Mouse (Mus musculus) heart, adult 2 months (tissue): ENCODE results near the gene Oard1. TPM values are rescaled to one million over a fixed set of nuclear protein-coding genes. Genes with fewer than 3 reads are reported as not detected.
A peak's percentile ranks its signal among the peaks of the same experiment; 100 is the strongest.

Experiments
- DNase-seq, 2 experiments: peaks; one replicate each; pipeline ENCODE4 v3.0.0; 2021
- H3K27ac ChIP-seq: fragments of 200-600 bp; 2 replicates; pipeline ENCODE4 v1.8.1; 2022
- H3K27me3 ChIP-seq: fragments of 200-500 bp; 2 replicates; pipeline ENCODE4 v1.6.1; 2012; ENCODE audit warnings: mild to moderate bottlenecking, low read length, inconsistent platforms, mixed read lengths; ENCODE audit not compliant: control insufficient read depth, insufficient read depth
- H3K36me3 ChIP-seq: fragments of 200-500 bp; 2 replicates; pipeline ENCODE4 v1.6.1; 2012; ENCODE audit warnings: low read length, inconsistent platforms; ENCODE audit not compliant: control insufficient read depth, insufficient read depth
- H3K4me1 ChIP-seq: fragments of 200-500 bp; 2 replicates; pipeline ENCODE4 v1.6.1; 2011; ENCODE audit warnings: low read length; ENCODE audit not compliant: control insufficient read depth, insufficient read depth
- H3K4me3 ChIP-seq: fragments of 200-600 bp; 2 replicates; pipeline ENCODE4 v1.8.1; 2022
- H3K79me2 ChIP-seq: fragments of 200-500 bp; replicated peaks from 2 replicates; pipeline ENCODE4 v1.6.1; 2012; ENCODE audit warnings: mild to moderate bottlenecking, inconsistent platforms, low read length, moderate library complexity, mixed read lengths; ENCODE audit not compliant: control insufficient read depth, insufficient read depth
- H3K9ac ChIP-seq: fragments of 200-500 bp; 2 replicates; pipeline ENCODE4 v1.6.1; 2012; ENCODE audit warnings: low read depth, mild to moderate bottlenecking, control low read depth, inconsistent platforms, low read length, mixed read lengths
- CTCF ChIP-seq: fragments of 200-600 bp; IDR thresholded peaks from 2 replicates; pipeline ENCODE4 v1.8.1; 2022; ENCODE audit warnings: antibody characterized with exemption, mild to moderate bottlenecking, moderate library complexity
- EP300 ChIP-seq: fragments of 200-500 bp; IDR thresholded peaks from 2 replicates; pipeline ENCODE4 v1.6.1; 2011; ENCODE audit warnings: low read depth, low read length, control low read depth; ENCODE audit not compliant: insufficient read depth
- POLR2A ChIP-seq: fragments of 200-500 bp; IDR thresholded peaks from 2 replicates; pipeline ENCODE4 v1.6.1; 2011; ENCODE audit warnings: mild to moderate bottlenecking, low read depth, low read length, control low read depth; ENCODE audit not compliant: insufficient read depth
- WGBS: fragments of 180-500 bp; shearing (Covaris S2); methylation state at CpG from one replicate; pipeline ENCODE4 v1.1.7; 2018; 5-methylcytosine and 5-hydroxymethylcytosine counted together
- intact Hi-C: fragments of 180-260 bp; cut with DNase I; formaldehyde crosslinking; loops from one replicate; pipeline ENCODE4 v1.15.1; 2025
- polyA plus RNA-seq: library from polyadenylated mRNA; depleted of rRNA; stranded (reverse); fragments of >200 nt; gene quantifications from 2 replicates; pipeline ENCODE4 v1.2.3, GENCODE M21; 2012
- total RNA-seq, 2 experiments: library from RNA; stranded (reverse); gene quantifications; 2 replicates each; pipeline ENCODE4 v1.2.3; 2021

Gene Oard1
- total and polyA plus RNA-seq, 3 experiments = 8.6 to 21.6 (median 15.5) TPM

GRCm38 (mm10) chr17:48418174-48418573 is 8.4 kb downstream of the Oard1 start:
- TF ChIP-seq POLR2A = no peak
- no peak overlapping the region for H3K4me3 ChIP-seq
- H3K36me3 ChIP-seq = no peaks in the 10 kb centered on the region
- peaks cover 2% of the 10 kb centered on the region for H3K4me1 ChIP-seq
- H3K27ac ChIP-seq = peak overlapping the region; percentile 21; the same call in 1 of the 2 replicates
- H3K27me3 ChIP-seq = no peaks in the 10 kb centered on the region
- intact Hi-C loops = loop anchor here (5.0 kb wide), 1 partner anchor 34 kb away; the partner anchor contains the start of genes Tspo2 and Unc5cl
- H3K79me2 ChIP-seq = no peaks in the 10 kb centered on the region
- WGBS = 23% methylated on average over 7 of the region's 7 CpGs
- no peak overlapping the region for H3K9ac ChIP-seq
- peak in 1 of 2 experiments; percentile 33 for DNase-seq

- H3K36me3 ChIP-seq = no peaks in the 10 kb centered on the region
- H3K27ac ChIP-seq = peak overlapping the region; percentile 21; the same call in 1 of the 2 replicates
- intact Hi-C loops = loop anchor here (5.0 kb wide), 1 partner anchor 34 kb away; the partner anchor contains the start of genes Tspo2 and Unc5cl
- peaks cover 2% of the 10 kb centered on the region for H3K4me1 ChIP-seq
- TF ChIP-seq CTCF = no peak
- TF ChIP-seq EP300 = no peak
- no peak for TF ChIP-seq POLR2A
- no peak overlapping the region for H3K9ac ChIP-seq
- no peak for DNase-seq
- H3K79me2 ChIP-seq = no peaks in the 10 kb centered on the region
- H3K27me3 ChIP-seq = no peaks in the 10 kb centered on the region
- H3K4me3 ChIP-seq = no peak overlapping the region
- WGBS = 67% methylated on average over 1 of the region's 1 CpGs
Observed at GRCm38 (mm10) chr17:48418781-48419180, 9.0 kb downstream of the Oard1 start.

- intact Hi-C loops = loop anchor here (5.0 kb wide), 1 partner anchor 33 kb away; the partner anchor contains the start of genes Tspo2 and Unc5cl
- H3K27ac ChIP-seq = no peak overlapping the region
- no peak overlapping the region for H3K4me3 ChIP-seq
- TF ChIP-seq EP300 (no peak), POLR2A (no peak), CTCF (no peak)
- no peaks in the 10 kb centered on the region for H3K27me3 ChIP-seq
- H3K9ac ChIP-seq = no peak overlapping the region
- peaks cover 5% of the 10 kb centered on the region for H3K4me1 ChIP-seq
- WGBS = 52% methylated on average over 2 of the region's 2 CpGs
- no peaks in the 10 kb centered on the region for H3K79me2 ChIP-seq
- no peak for DNase-seq
- H3K36me3 ChIP-seq = peaks cover 3% of the 10 kb centered on the region; the same call in 1 of the 2 replicates
Observed at GRCm38 (mm10) chr17:48419571-48419970, 9.8 kb downstream of the Oard1 start.

- no peak for DNase-seq
- H3K9ac ChIP-seq = no peak overlapping the region
- TF ChIP-seq CTCF (no peak), POLR2A (no peak), EP300 (no peak)
- WGBS = 78% methylated on average over 9 of the region's 9 CpGs
- no peak overlapping the region for H3K4me3 ChIP-seq
- no peaks in the 10 kb centered on the region for H3K27me3 ChIP-seq
- intact Hi-C loops = no loop called here
- no peaks in the 10 kb centered on the region; the same call in 1 of the 2 replicates for H3K79me2 ChIP-seq
- peaks cover 6% of the 10 kb centered on the region for H3K36me3 ChIP-seq
- no peak overlapping the region; the same call in 1 of the 2 replicates for H3K27ac ChIP-seq
- peaks cover 15% of the 10 kb centered on the region for H3K4me1 ChIP-seq
Observed at GRCm38 (mm10) chr17:48424237-48424636, 14.4 kb downstream of the Oard1 start.

- H3K4me3 ChIP-seq = 0 out of 2 replicates have a peak overlapping the region, but pooled peaks have one; percentile 1
- peak overlapping the region; percentile 26 for H3K9ac ChIP-seq
- DNase-seq = peak in 1 of 2 experiments; percentile 58
- peaks cover 22% of the 10 kb centered on the region for H3K4me1 ChIP-seq
- H3K27ac ChIP-seq = peak overlapping the region; percentile 83
- TF ChIP-seq EP300 (no peak), CTCF (no peak), POLR2A (no peak)
- intact Hi-C loops = loop anchor here (2.0 kb wide), 1 partner anchor 15 kb away; the partner anchor contains the start of gene Oard1
- H3K79me2 ChIP-seq = no peaks in the 10 kb centered on the region; the same call in 1 of the 2 replicates
- peaks cover 11% of the 10 kb centered on the region for H3K36me3 ChIP-seq
- no peaks in the 10 kb centered on the region for H3K27me3 ChIP-seq
- 13% methylated on average over 9 of the region's 9 CpGs for WGBS
Observed at GRCm38 (mm10) chr17:48425823-48426612, 16.2 kb downstream of the Oard1 start.
